Mouse (Mus musculus) thymus, postnatal 10 days (tissue): ENCODE results near the gene Caskin2.

Experiments used
- DNase-seq, 2 experiments: peaks; one replicate each; pipeline ENCODE4 v3.0.0; 2021; ENCODE audit warnings: low spot score in 2 of 2

Caskin2 gene

GRCm38 (mm10) chr11:115830550-115831325 lies 17.3 kb upstream of the Caskin2 start:
- DNase-seq, result no peak

GRCm38 (mm10) chr11:115829036-115829435 lies 15.6 kb upstream of the Caskin2 start:
- no peak for DNase-seq

- DNase-seq, result no peak
Observed at GRCm38 (mm10) chr11:115827624-115828023, 14.2 kb upstream of the Caskin2 start.

GRCm38 (mm10) chr11:115826487-115826886 lies 13.0 kb upstream of the Caskin2 start:
- DNase-seq, result no peak

- DNase-seq, result no peak
Observed at GRCm38 (mm10) chr11:115824813-115825212, 11.4 kb upstream of the Caskin2 start.

- peak; percentile 71 to 82 for DNase-seq
Observed at GRCm38 (mm10) chr11:115823774-115824740, 10.6 kb upstream of the Caskin2 start, which contains the start of gene Llgl2. TSS of gene Llgl2 (plus strand) at chr11:115824049.

GRCm38 (mm10) chr11:115821001-115821400 lies 7.6 kb upstream of the Caskin2 start:
- DNase-seq, result no peak

- no peak for DNase-seq
Observed at GRCm38 (mm10) chr11:115819915-115820623, 6.6 kb upstream of the Caskin2 start.

- DNase-seq, result no peak
Observed at GRCm38 (mm10) chr11:115817331-115817730, 3.9 kb upstream of the Caskin2 start.

GRCm38 (mm10) chr11:115814605-115815450 lies 1.4 kb upstream of the Caskin2 start, which contains the start of gene Tsen54:
TSS of gene Tsen54 (plus strand) at chr11:115814724.
- DNase-seq, result peak; percentile 67 to 83

GRCm38 (mm10) chr11:115812533-115813420 lies 662 bp downstream of the Caskin2 start:
- peak; percentile 17 to 18 for DNase-seq

- no peak for DNase-seq
Observed at GRCm38 (mm10) chr11:115812095-115812494, 1.3 kb downstream of the Caskin2 start.

- DNase-seq, result no peak
Observed at GRCm38 (mm10) chr11:115811381-115812093, 1.9 kb downstream of the Caskin2 start.

GRCm38 (mm10) chr11:115810377-115810776 lies 3.1 kb downstream of the Caskin2 start:
- no peak for DNase-seq

- no peak for DNase-seq
Observed at GRCm38 (mm10) chr11:115809311-115809781, 4.1 kb downstream of the Caskin2 start.

GRCm38 (mm10) chr11:115808696-115809310 lies 4.6 kb downstream of the Caskin2 start:
- DNase-seq, result no peak

GRCm38 (mm10) chr11:115807971-115808370 lies 5.5 kb downstream of the Caskin2 start:
- DNase-seq, result no peak

GRCm38 (mm10) chr11:115807306-115807705 lies 6.1 kb downstream of the Caskin2 start:
- no peak for DNase-seq
